28 mouse cellular contexts compared by ENCODE assay signal in the genomic region with DNA sequence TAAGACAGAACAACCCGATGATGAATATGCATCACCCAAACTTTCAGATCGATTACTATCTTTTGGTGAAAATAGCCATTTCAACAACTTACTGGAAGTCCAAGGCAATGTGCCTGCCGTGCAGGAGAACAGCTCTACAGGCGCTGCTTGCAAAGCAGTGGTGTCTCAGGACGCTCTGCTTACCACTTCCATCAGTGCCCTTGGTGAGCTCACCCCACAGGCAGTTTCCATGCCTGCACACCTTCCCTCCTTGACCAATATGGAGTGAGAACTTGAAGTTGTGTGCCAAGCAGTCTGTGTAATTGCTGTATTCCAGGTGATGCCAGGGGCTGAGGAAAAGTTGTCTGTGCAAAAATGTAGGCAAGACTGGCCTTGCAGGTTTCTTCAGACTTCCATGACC. TPM values are rescaled to one million over a fixed set of nuclear protein-coding genes. Genes with fewer than 3 reads are reported as not detected.
"Had no signal": no experiment of that assay in that cellular context is flagged by ENCODE, and none has a peak within 500 bp of the region (broad histone marks: within the 10 kb centered on the region; RNA-seq: fewer than 3 reads in every experiment).

No protein-coding gene starts in this region.

- H3K4me2 ChIP-seq: lung, embryonic 15.5 days; midbrain, embryonic 11.5 days; midbrain, embryonic 13.5 days; midbrain, embryonic 15.5 days; neural tube, embryonic 13.5 days; neural tube, embryonic 15.5 days had no signal

- ATAC-seq: lung, postnatal 0 days; midbrain, embryonic 13.5 days; midbrain, embryonic 15.5 days had no signal

- H3K27ac ChIP-seq: lung, embryonic 15.5 days; macrophage; midbrain, embryonic 13.5 days; midbrain, embryonic 15.5 days; neural tube, embryonic 13.5 days; neural tube, embryonic 15.5 days had no signal

- H3K9ac ChIP-seq: lung, embryonic 15.5 days; midbrain, embryonic 13.5 days; midbrain, embryonic 15.5 days; neural tube, embryonic 13.5 days; neural tube, embryonic 15.5 days had no signal

- H3K9me3 ChIP-seq: lung, embryonic 15.5 days; megakaryocyte, embryonic 14.5 days; midbrain, embryonic 13.5 days; midbrain, embryonic 15.5 days; neural tube, embryonic 13.5 days; neural tube, embryonic 15.5 days had no signal

- DNase-seq: lung, adult 2 months; lung, postnatal 14 days; lung, postnatal 36 days; retina, postnatal 1 day; right cerebral cortex, adult 18-20 months; right cerebral cortex, postnatal 25 days; right cerebral cortex, postnatal 4 days; spleen, adult 18-20 months; thymus, adult 18-20 months; thymus, postnatal 14 days; thymus, postnatal 36 days had no signal

- H3K27me3 ChIP-seq: lung, embryonic 15.5 days; megakaryocyte, embryonic 14.5 days; midbrain, embryonic 13.5 days; midbrain, embryonic 15.5 days; neural tube, embryonic 13.5 days; neural tube, embryonic 15.5 days had no signal

- H3K4me1 ChIP-seq: lung, embryonic 15.5 days; midbrain, embryonic 15.5 days had no signal

- H3K4me3 ChIP-seq: lung, embryonic 15.5 days; megakaryocyte, embryonic 14.5 days; midbrain, embryonic 13.5 days; midbrain, embryonic 15.5 days; neural tube, embryonic 13.5 days; neural tube, embryonic 15.5 days had no signal

RNA-seq across cellular contexts. Expression of a gene that starts 59.4 kb away (rescaled TPM):
- total RNA-seq: megakaryocyte progenitor cell, adult 5-6 weeks; midbrain, postnatal 0 days; monocyte, adult 5-6 weeks had no signal
- polyA plus RNA-seq: lung, adult 2 months; lung, embryonic 15.5 days; lung, postnatal 0 days; macrophage; midbrain, embryonic 11.5 days; midbrain, embryonic 13.5 days; midbrain, embryonic 15.5 days; midbrain, postnatal 0 days; neural tube, embryonic 11.5 days; neural tube, embryonic 13.5 days; neural tube, embryonic 15.5 days; small intestine, adult 2 months; stomach, embryonic 14.5 days; stomach, embryonic 16.5 days; thymus, postnatal 0 days had no signal
